Mouse (Mus musculus) left cerebral cortex, adult 9 months (tissue): ENCODE results near the gene Capn12.
"Not testable (repeated sequence)": the region's sequence is repeated elsewhere in the genome, so short reads cannot be mapped to it uniquely, and the experiment has no call there.

Source experiments
- DNase-seq, 2 experiments: peaks; one replicate each; pipeline ENCODE4 v3.0.0; 2022; ENCODE audit warnings: low spot score in 2 of 2

The Capn12 gene

GRCm38 (mm10) chr7:28877856-28878255 is 3.4 kb upstream of the Capn12 start:
- DNase-seq, result no peak

GRCm38 (mm10) chr7:28879606-28880005 is 1.6 kb upstream of the Capn12 start:
- no peak for DNase-seq

GRCm38 (mm10) chr7:28880554-28880953 is 668 bp upstream of the Capn12 start:
- DNase-seq, result no peak

GRCm38 (mm10) chr7:28883039-28883438 is 1.8 kb downstream of the Capn12 start:
- no peak for DNase-seq

GRCm38 (mm10) chr7:28883704-28884103 is 2.5 kb downstream of the Capn12 start:
- DNase-seq, result not testable (repeated sequence)

- no peak for DNase-seq
Observed at GRCm38 (mm10) chr7:28886486-28886885, 5.3 kb downstream of the Capn12 start.

GRCm38 (mm10) chr7:28888701-28889161 is 7.5 kb downstream of the Capn12 start:
- no peak for DNase-seq

GRCm38 (mm10) chr7:28892601-28893000 is 11.4 kb downstream of the Capn12 start:
- DNase-seq, result no peak

GRCm38 (mm10) chr7:28893643-28894265 is 12.5 kb downstream of the Capn12 start:
- DNase-seq, result no peak

GRCm38 (mm10) chr7:28894942-28895341 is 13.7 kb downstream of the Capn12 start:
- DNase-seq, result no peak

GRCm38 (mm10) chr7:28897661-28898060 is 16.4 kb downstream of the Capn12 start:
- no peak for DNase-seq

- DNase-seq, result no peak
Observed at GRCm38 (mm10) chr7:28899972-28900371, 18.8 kb downstream of the Capn12 start.

GRCm38 (mm10) chr7:28901311-28902125 is 20.3 kb downstream of the Capn12 start:
- peak; percentile 64 to 65 for DNase-seq

GRCm38 (mm10) chr7:28902180-28902579 is 21.0 kb downstream of the Capn12 start:
- DNase-seq, result no peak

- DNase-seq, result peak; percentile 63 to 84
Observed at GRCm38 (mm10) chr7:28902809-28903208, 21.6 kb downstream of the Capn12 start.

GRCm38 (mm10) chr7:28903778-28904177 is 22.6 kb downstream of the Capn12 start:
- peak; percentile 72 to 90 for DNase-seq

- DNase-seq, result no peak
Observed at GRCm38 (mm10) chr7:28907195-28907594, 26.0 kb downstream of the Capn12 start.

GRCm38 (mm10) chr7:28911632-28912031 is 30.4 kb downstream of the Capn12 start:
- DNase-seq, result no peak

GRCm38 (mm10) chr7:28913171-28913570 is 31.9 kb downstream of the Capn12 start:
- no peak for DNase-seq

- DNase-seq, result no peak
Observed at GRCm38 (mm10) chr7:28916491-28916890, 35.3 kb downstream of the Capn12 start.

GRCm38 (mm10) chr7:28917503-28918426 is 36.5 kb downstream of the Capn12 start:
- peak in 1 of 2 experiments; percentile 68 for DNase-seq

- DNase-seq, result no peak
Observed at GRCm38 (mm10) chr7:28918540-28918939, 37.3 kb downstream of the Capn12 start.
